Mouse (Mus musculus) adrenal gland, postnatal 4 days (tissue): Measurements from ENCODE around the gene Olfr583. TPM values are rescaled to one million over a fixed set of nuclear protein-coding genes. Genes with fewer than 3 reads are reported as not detected.

Source experiments
- DNase-seq, 2 experiments: peaks; one replicate each; pipeline ENCODE4 v3.0.0; 2021 to 2022; ENCODE audit warnings: low spot score in 2 of 2, mixed read lengths in 2 of 2
- long read RNA-seq, 2 experiments: library from polyadenylated mRNA; stranded (forward); transcript quantifications; one replicate each; pipeline ENCODE4 v2.0.0; 2021
- total RNA-seq, 2 experiments: library from RNA; stranded (reverse); gene quantifications; 2 replicates each; pipeline ENCODE4 v1.2.3; 2021

Olfr583 gene
- not detected for total RNA-seq
- long read RNA-seq, experiment 1, result 0 reads
- long read RNA-seq, experiment 2, result 0 reads

DNA sequence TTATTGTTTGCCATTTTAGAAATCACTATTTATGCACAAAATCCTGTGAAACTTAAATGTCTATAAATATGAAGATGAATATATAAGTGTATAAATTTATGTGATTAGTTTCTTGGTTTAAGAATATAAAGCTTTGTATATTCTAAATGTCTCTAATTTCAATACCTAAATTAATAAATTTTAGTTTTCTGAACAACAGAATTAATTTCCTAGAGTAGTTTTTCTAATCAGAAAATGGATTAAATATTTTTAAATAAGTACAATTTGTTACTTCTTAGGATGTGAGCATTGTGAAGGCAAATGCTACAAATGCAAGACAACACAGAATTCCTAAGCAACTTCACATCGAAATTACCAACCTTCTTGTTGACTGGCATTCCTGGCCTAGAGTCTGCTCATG is at the start of gene Olfr583:
Gene Olfr583, plus strand, starts transcription at position 301 of the 400 bp plus-strand sequence.
- no peak for DNase-seq

DNA sequence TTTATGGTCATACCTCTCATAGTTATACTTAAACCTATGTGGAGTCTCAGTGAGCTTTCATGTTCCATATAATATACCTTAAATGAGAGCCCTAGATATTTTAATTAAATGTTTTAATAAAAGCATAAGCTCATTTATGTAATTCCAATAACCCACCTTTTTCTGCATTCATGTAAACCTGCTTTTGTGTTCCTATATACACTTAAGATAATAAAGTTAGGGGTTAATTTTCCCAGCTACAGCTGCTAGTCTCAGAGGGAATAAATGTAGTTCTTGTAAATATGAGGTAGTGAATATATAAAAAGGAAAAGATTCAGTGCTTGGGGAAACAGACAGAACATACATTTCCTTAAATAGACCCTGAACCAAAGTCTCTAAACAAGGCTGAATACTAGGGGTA is 13.4 kb upstream of the Olfr583 start, which contains the start of gene Olfr582:
Gene Olfr582, plus strand, starts transcription at position 301 of the 400 bp plus-strand sequence.
- DNase-seq, result no peak

GRCm38 (mm10) chr7:103081585-103081984 is 30.5 kb downstream of the Olfr583 start, which contains the start of gene Olfr584:
Gene Olfr584, plus strand, starts transcription at chr7:103081885.
- no peak for DNase-seq

DNA sequence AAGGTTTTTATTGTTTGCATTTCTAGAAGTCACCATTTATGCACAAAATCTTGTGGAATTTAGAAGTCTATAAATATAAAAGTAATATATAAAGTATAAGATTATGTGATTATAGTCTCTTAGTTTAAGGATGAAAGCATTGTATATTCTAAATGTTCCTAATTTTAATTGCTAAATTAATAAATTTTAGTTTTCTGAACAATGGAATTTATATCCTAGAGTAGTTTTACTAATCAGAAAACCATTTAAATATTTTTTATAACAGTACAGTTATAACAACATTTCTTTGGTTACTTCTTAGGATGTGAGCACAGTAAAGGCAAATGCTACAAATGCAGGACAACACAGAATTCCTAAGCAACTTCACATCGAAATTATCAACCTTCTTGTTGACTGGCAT is 46.3 kb downstream of the Olfr583 start, which contains the start of gene Olfr585:
Gene Olfr585, plus strand, starts transcription at position 301 of the 400 bp plus-strand sequence.
- DNase-seq, result no peak

Other genes with a start within 250 kb of the Olfr583 start
- not detected for gene Olfr564, start 247.8 kb upstream of the Olfr583 start, total RNA-seq
- gene Olfr566, start 192.5 kb upstream of the Olfr583 start, total RNA-seq, result not detected
- gene Olfr568, start 174.2 kb upstream of the Olfr583 start, total RNA-seq, result not detected
- not detected for gene Olfr569, start 160.4 kb upstream of the Olfr583 start, total RNA-seq
- not detected for gene Olfr570, start 156.7 kb upstream of the Olfr583 start, total RNA-seq
- not detected for gene Olfr571, start 133.8 kb upstream of the Olfr583 start, total RNA-seq
- not detected for gene Olfr572, start 126.9 kb upstream of the Olfr583 start, total RNA-seq
- gene Olfr573-ps1, start 108.7 kb upstream of the Olfr583 start, total RNA-seq, result not detected
- not detected for gene Olfr574, start 102.8 kb upstream of the Olfr583 start, total RNA-seq
- gene Olfr575, start 92.5 kb upstream of the Olfr583 start, total RNA-seq, result not detected
- not detected for gene Olfr576, start 88.6 kb upstream of the Olfr583 start, total RNA-seq
- not detected for gene Olfr577, start 75.4 kb upstream of the Olfr583 start, total RNA-seq
- gene Olfr578, start 62.0 kb upstream of the Olfr583 start, total RNA-seq, result not detected
- not detected for gene Olfr582, start 13.3 kb upstream of the Olfr583 start, total RNA-seq
- not detected for gene Olfr584, start 30.6 kb downstream of the Olfr583 start, total RNA-seq
- gene Olfr585, start 46.4 kb downstream of the Olfr583 start, total RNA-seq, result not detected
- not detected for gene Olfr586, start 74.3 kb downstream of the Olfr583 start, total RNA-seq
- gene Olfr588-ps1, start 89.6 kb downstream of the Olfr583 start, total RNA-seq, result not detected
- gene Olfr589, start 105.1 kb downstream of the Olfr583 start, total RNA-seq, result not detected
- gene Olfr591, start 127.0 kb downstream of the Olfr583 start, total RNA-seq, result not detected
- gene Olfr592, start 133.5 kb downstream of the Olfr583 start, total RNA-seq, result not detected
- not detected for gene Olfr593, start 160.6 kb downstream of the Olfr583 start, total RNA-seq
- gene Olfr594, start 165.7 kb downstream of the Olfr583 start, total RNA-seq, result not detected
- gene Usp17ld, start 201.2 kb downstream of the Olfr583 start, total RNA-seq, result not detected